Mouse (Mus musculus): ENCODE data around the gene Nav2. TPM values are rescaled to one million over a fixed set of nuclear protein-coding genes. Genes with fewer than 3 reads are reported as not detected.

Gene Nav2
- polyA plus RNA-seq, 1 experiment, result 4.4 TPM

DNA sequence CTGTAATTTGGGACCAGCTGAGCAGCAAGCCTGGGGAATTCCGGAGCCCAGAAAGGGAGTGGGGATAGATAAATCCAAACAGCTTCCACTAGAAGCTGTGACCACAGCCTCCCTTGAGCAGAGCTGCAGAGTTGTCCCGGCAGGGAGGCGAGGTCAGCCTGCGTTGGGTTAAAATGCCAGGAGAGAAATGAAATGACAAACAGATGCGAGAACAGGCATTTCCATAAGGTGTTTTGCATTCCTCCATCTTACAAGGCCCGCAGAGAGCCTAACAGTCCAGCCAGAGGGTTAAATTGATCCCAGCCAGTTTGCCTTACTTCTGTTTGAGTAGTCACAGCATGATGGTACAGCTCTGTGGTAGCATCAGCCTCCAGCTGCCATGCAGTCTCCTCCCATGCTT, 309.3 kb downstream of the Nav2 start:
- 79% methylated on average over 6 of the region's 6 CpGs for WGBS
- no peak for DNase-seq (ENCODE audit: low read depth, low spot score)

DNA sequence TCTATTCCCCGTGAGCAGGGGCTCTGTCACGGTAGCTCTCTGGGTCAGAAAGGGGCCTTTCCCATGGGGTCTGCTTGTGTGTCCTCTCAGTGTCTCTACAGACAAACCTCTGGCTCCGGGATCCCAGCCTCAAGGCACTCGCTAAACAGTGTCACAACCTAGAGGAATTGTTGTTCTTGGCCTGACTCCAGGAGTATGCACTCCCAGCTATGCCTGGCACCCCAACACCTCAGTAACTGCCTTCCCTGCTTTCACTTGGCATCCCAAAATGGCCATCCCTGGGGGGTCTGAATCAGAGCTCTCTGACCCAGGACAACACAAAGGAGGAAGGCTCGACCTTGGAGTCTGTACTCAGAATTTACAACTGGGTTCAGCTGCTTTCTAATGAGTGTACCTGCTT, 317.2 kb downstream of the Nav2 start:
- 53% methylated on average over 5 of the region's 5 CpGs for WGBS
- no peak for DNase-seq (ENCODE audit: low read depth, low spot score)

DNA sequence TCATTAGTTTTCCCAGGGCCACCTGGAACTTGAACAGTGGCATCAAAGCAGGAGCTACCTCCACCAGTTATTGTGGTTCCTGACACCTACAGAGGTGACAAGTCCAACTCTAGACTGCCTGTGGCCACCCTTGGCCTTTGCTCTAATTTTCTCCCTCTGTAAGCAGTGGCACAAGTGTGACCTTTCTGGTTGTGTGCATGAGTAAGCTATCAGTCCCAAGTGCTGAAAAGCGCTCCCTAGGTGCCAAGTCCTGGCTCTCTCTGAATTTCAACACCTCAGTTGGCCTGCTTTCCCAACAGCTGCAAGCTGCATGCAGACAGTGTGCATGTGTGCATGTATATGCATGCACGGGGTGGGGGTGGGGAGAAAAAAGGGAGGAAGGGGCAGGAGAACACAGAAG, 324.5 kb downstream of the Nav2 start:
- WGBS, result 88% methylated on average over 2 of the region's 2 CpGs
- DNase-seq (ENCODE audit: low read depth, low spot score), result no peak

DNA sequence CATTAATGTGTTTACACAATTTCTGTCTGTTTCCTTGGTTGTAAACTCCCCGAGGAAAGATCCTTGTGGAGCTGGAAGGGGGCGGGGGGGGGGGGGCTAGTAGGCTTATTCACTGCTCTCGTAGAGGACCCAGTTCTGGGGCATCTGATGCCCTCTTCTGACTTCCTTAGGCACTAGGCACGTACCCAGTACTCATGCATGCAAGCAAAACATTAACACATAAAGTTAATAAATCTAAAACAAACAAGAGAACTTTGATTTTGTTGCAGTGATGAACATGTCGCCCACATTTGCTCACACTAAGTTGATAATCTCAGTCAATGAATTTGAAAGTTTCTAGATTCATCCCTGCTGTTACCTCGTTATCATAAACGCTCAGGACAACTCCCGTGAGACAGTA, 325.8 kb downstream of the Nav2 start:
- 61% methylated on average over 8 of the region's 8 CpGs for WGBS

GRCm38 (mm10) chr7:49235271-49235681, 326.8 kb downstream of the Nav2 start:
- 22% methylated on average over 9 of the region's 9 CpGs for WGBS
- DNase-seq (ENCODE audit: low read depth, low spot score), result no peak

More for the DNA sequence above, 325.8 kb downstream of the Nav2 start:
- no peak for DNase-seq (ENCODE audit: low read depth, low spot score)

DNA sequence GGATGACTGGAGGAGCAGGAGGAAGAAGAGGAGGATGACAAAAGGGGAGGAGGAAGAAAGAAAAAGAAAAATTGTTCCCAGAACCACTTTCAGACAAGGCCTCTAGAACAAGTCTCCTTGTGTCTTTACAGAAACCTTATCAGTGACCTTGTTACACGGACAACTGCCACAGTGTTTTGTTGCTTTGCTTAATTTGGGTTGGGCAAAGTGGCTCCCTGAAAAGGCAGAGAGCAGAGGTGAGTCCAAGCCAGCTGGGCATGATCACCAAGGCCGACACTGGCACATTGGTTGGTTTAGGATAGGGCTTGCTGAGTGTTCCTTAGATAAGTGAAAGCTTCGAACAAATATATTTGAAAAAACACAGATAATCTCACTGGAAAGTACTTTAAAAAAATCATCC, 327.3 kb downstream of the Nav2 start:
- no peak for DNase-seq (ENCODE audit: low read depth, low spot score)
- 55% methylated on average over 3 of the region's 3 CpGs for WGBS

GRCm38 (mm10) chr7:49240461-49240860, 331.9 kb downstream of the Nav2 start:
- WGBS, result 84% methylated on average over 7 of the region's 7 CpGs
- DNase-seq (ENCODE audit: low read depth, low spot score), result no peak

DNA sequence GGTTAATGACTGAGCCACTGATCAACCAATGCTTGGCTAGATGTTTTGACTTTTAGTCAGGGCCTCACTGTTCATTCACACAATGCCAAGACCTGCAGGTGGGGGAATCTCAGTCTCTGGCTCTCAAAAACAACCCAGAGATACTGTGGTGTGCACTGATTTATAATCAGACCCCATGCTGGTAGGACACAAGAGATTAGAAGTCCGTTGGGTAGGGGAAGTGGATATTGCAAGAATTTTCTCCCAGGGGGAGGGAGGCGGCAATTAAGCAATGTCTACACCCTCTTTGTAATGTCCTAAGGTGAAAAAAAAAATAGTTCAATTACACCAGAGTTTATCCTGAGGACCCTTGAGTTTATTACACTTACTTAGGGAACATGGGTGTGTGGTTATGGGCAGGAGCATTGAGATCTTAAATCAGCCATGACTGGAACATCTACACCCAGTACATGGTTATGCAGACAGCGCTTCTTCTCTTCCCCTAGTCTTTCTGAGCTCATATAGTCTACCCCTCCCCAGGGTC, 332.8 kb downstream of the Nav2 start:
- 64% methylated on average over 3 of the region's 3 CpGs for WGBS
- no peak for DNase-seq (ENCODE audit: low read depth, low spot score)

DNA sequence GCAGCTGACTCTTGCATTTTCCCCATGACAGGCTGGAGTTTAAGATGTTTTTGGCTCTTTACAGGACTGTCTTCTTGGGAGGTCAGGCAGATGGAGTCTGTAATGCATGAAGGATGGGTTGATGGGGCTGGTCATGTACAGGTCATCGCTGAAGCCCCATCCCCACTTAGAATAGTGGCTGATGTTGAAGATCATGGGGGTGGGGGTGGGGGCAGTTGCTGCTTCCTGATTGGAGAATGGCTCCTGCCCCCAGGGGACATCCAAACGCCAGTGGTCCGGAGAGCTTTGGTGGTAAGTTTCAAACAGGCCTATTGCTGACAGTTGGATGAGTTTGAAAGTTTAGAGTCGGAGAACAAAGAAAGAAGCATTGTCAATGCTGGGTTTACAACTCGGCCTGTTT, 333.7 kb downstream of the Nav2 start:
- 78% methylated on average over 5 of the region's 5 CpGs for WGBS
- no peak for DNase-seq (ENCODE audit: low read depth, low spot score)

- 79% methylated on average over 4 of the region's 4 CpGs for WGBS
- no peak for DNase-seq (ENCODE audit: low read depth, low spot score)
These were observed 334.6 kb downstream of the Nav2 start for GRCm38 (mm10) chr7:49243079-49243478.

DNA sequence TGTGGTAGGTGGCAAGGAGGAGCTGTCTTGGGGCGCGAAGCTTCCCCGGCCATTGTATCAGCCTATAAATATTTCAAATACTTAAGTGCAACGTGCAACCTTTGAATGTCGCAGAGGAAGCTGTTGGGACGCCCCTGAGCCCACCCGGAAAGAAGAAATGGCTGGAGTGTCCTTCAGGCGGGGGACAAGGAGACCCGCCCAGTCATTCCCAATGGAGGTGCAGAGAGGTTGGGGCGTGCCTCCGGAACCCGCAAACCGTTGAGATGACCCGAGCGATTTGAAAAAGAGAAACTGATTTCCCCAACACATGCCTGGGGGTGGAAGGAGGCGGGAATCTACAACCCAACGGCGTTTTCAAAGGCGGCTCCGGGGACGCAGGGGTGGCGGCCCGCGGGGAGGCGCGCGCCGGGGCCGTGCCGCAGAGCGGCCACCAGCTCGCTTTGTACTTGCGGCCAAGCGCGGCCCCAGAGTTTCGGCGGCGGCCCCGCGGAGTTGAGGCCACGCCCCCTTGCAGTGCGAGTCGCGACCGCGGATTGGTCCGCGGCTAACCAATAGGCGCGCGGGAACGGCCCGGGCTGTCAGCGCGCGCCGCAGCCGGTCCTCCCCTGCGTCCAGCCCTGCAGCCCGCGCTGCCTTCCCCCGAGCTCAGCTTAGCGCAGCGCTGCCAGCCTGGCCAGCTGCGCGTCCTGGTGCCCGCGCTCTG, 337.2 kb downstream of the Nav2 start:
- DNase-seq (ENCODE audit: low read depth, low spot score), result peak; percentile 35
- under 1% methylated on average over 68 of the region's 68 CpGs for WGBS

- WGBS, result under 1% methylated on average over 31 of the region's 31 CpGs
- DNase-seq (ENCODE audit: low read depth, low spot score), result no peak
These were observed 337.7 kb downstream of the Nav2 start for GRCm38 (mm10) chr7:49246240-49246578.

- DNase-seq (ENCODE audit: low read depth, low spot score), result no peak
These were observed 338.3 kb downstream of the Nav2 start for GRCm38 (mm10) chr7:49246584-49247481.

GRCm38 (mm10) chr7:49247744-49248331, 339.3 kb downstream of the Nav2 start:
- no peak for DNase-seq (ENCODE audit: low read depth, low spot score)

More at GRCm38 (mm10) chr7:49246584-49247481, 338.3 kb downstream of the Nav2 start:
- 5% methylated on average over 50 of the region's 50 CpGs for WGBS

GRCm38 (mm10) chr7:49248333-49249086, 340.0 kb downstream of the Nav2 start:
- DNase-seq (ENCODE audit: low read depth, low spot score), result no peak
- 53% methylated on average over 14 of the region's 14 CpGs for WGBS

More at GRCm38 (mm10) chr7:49247744-49248331, 339.3 kb downstream of the Nav2 start:
- whole genome bisulfite sequencing, result 12% methylated on average over 8 of the region's 8 CpGs

- DNase-seq (ENCODE audit: low read depth, low spot score), result no peak
- WGBS, result 75% methylated on average over 2 of the region's 2 CpGs
These were observed 340.9 kb downstream of the Nav2 start for GRCm38 (mm10) chr7:49249462-49249861.

GRCm38 (mm10) chr7:49249996-49250395, 341.5 kb downstream of the Nav2 start:
- WGBS, result 6% methylated on average over 9 of the region's 9 CpGs
- DNase-seq (ENCODE audit: low read depth, low spot score), result peak; percentile 56

GRCm38 (mm10) chr7:49250581-49251307, 342.2 kb downstream of the Nav2 start:
- WGBS, result 81% methylated on average over 13 of the region's 13 CpGs
- DNase-seq (ENCODE audit: low read depth, low spot score), result no peak

DNA sequence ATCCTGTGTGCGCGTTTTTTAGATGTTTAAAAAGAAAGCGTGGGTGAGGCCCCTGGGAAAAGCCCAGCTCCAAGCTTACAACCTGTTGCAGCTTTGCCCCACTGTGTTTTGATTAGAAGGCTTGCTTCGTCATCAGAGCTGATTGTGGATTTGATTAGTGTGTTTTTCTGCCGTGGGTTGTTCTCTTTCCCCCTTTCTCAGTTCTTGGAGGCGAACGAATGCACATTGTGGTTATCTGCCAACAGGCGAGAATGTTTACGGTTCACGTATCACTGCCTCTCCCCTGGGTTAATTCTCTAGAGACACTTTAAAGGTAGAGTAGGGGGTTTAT, 342.8 kb downstream of the Nav2 start:
- WGBS, result 63% methylated on average over 10 of the region's 10 CpGs
- no peak for DNase-seq (ENCODE audit: low read depth, low spot score)

Data from large intestine, adult 2 months (tissue).